Mouse (Mus musculus) MEL (cell line): ENCODE results near the gene Kif18a. TPM values are rescaled to one million over a fixed set of nuclear protein-coding genes. Genes with fewer than 3 reads are reported as not detected.

ENCODE experiments used
- DNase-seq: peaks from one replicate; pipeline ENCODE4 v3.0.0; 2011; ENCODE audit warnings: low read depth, low spot score
- H3K27ac ChIP-seq: 2 replicates; pipeline ENCODE4 v1.5.1; 2012; ENCODE audit warnings: low read depth, mild to moderate bottlenecking, control low read depth, low read length, moderate library complexity; ENCODE audit not compliant: control insufficient read depth
- H3K27me3 ChIP-seq, 2 experiments: fragments of 150-350 bp in 1 of 2; sonication (generic) in 1 of 2; 2 replicates each; pipeline ENCODE4 v1.6.1; 2012; ENCODE audit warnings: low read length in 2 of 2, mild to moderate bottlenecking in 2 of 2, improper control_type of control experiment in 1 of 2, moderate library complexity in 1 of 2; ENCODE audit not compliant: insufficient read depth in 2 of 2, control insufficient read depth in 1 of 2
- H3K36me3 ChIP-seq, 2 experiments: 2 replicates each; pipeline ENCODE4 v1.6.1; 2012 to 2014; ENCODE audit warnings: low read length in 2 of 2, improper control_type of control experiment in 1 of 2, inconsistent platforms in 1 of 2, mild to moderate bottlenecking in 1 of 2; ENCODE audit not compliant: insufficient read depth in 2 of 2, control insufficient read depth in 1 of 2
- H3K4me1 ChIP-seq, 2 experiments: fragments of 150-350 bp in 1 of 2; sonication (generic) in 1 of 2; 2 replicates each; pipeline ENCODE4 v1.6.1; 2012; ENCODE audit warnings: low read length in 2 of 2, improper control_type of control experiment in 1 of 2, mild to moderate bottlenecking in 1 of 2; ENCODE audit not compliant: insufficient read depth in 2 of 2, control insufficient read depth in 1 of 2
- H3K4me3 ChIP-seq, 2 experiments: fragments of 150-350 bp in 1 of 2; sonication (generic) in 1 of 2; 2 replicates each; pipeline ENCODE4 v1.5.1; 2012; ENCODE audit warnings: low read depth in 2 of 2, low read length in 2 of 2, mild to moderate bottlenecking in 2 of 2, moderate library complexity in 2 of 2, control low read depth in 1 of 2, improper control_type of control experiment in 1 of 2; ENCODE audit not compliant: control insufficient read depth in 1 of 2, insufficient read depth in 1 of 2
- H3K79me2 ChIP-seq: 2 replicates; pipeline ENCODE4 v1.6.1; 2012; ENCODE audit warnings: mild to moderate bottlenecking, low read length, moderate library complexity; ENCODE audit not compliant: control insufficient read depth, poor library complexity, insufficient read depth
- H3K9ac ChIP-seq: 2 replicates; pipeline ENCODE4 v1.6.1; 2012; ENCODE audit warnings: low read depth, mild to moderate bottlenecking, control low read depth, low read length, moderate library complexity; ENCODE audit not compliant: control insufficient read depth, poor library complexity, severe bottlenecking
- H3K9me3 ChIP-seq: fragments of 150-350 bp; sonication (generic); replicated peaks from 2 replicates; pipeline ENCODE4 v1.6.1; 2012; ENCODE audit warnings: mild to moderate bottlenecking, low read length, improper control_type of control experiment, moderate library complexity; ENCODE audit not compliant: insufficient read depth
- E2F4 ChIP-seq: IDR thresholded peaks from 2 replicates; pipeline ENCODE4 v1.6.1; 2011; ENCODE audit warnings: low read depth, low read length, improper control_type of control experiment, borderline replicate concordance
- EP300 ChIP-seq, 2 experiments: IDR thresholded peaks; 2 replicates each; pipeline ENCODE4 v1.6.1; 2011; ENCODE audit warnings: improper control_type of control experiment in 2 of 2, low read length in 2 of 2, low read depth in 1 of 2, mild to moderate bottlenecking in 1 of 2
- ETS1 ChIP-seq: IDR thresholded peaks from 2 replicates; pipeline ENCODE4 v1.6.1; 2012; ENCODE audit warnings: low read depth, mild to moderate bottlenecking, inconsistent platforms, low read length, improper control_type of control experiment, moderate library complexity
- JUND ChIP-seq: IDR thresholded peaks from 2 replicates; pipeline ENCODE4 v1.6.1; 2011; ENCODE audit warnings: low read depth, mild to moderate bottlenecking, improper control_type of control experiment, low read length
- MXI1 ChIP-seq: IDR thresholded peaks from 2 replicates; pipeline ENCODE4 v1.6.1; 2011; ENCODE audit warnings: mild to moderate bottlenecking, low read depth, low read length, improper control_type of control experiment
- NRF1 ChIP-seq: IDR thresholded peaks from 2 replicates; pipeline ENCODE4 v1.6.1; 2014; ENCODE audit warnings: low read depth, mild to moderate bottlenecking, inconsistent platforms, low read length, improper control_type of control experiment, moderate library complexity; ENCODE audit not compliant: poor library complexity, insufficient read depth, severe bottlenecking
- RCOR1 ChIP-seq: IDR thresholded peaks from 2 replicates; pipeline ENCODE4 v1.6.1; 2012; ENCODE audit warnings: low read depth, mild to moderate bottlenecking, inconsistent platforms, low read length, improper control_type of control experiment
- SMC3 ChIP-seq: IDR thresholded peaks from 2 replicates; pipeline ENCODE4 v1.6.1; 2011; ENCODE audit warnings: low read depth, low read length, improper control_type of control experiment
- TCF12 ChIP-seq: IDR thresholded peaks from 2 replicates; pipeline ENCODE4 v1.6.1; 2014; ENCODE audit warnings: low read depth, mild to moderate bottlenecking, inconsistent platforms, low read length, improper control_type of control experiment, moderate library complexity
- ZNF384 ChIP-seq: IDR thresholded peaks from 2 replicates; pipeline ENCODE4 v1.6.1; 2012; ENCODE audit warnings: low read depth, mild to moderate bottlenecking, inconsistent platforms, low read length, improper control_type of control experiment
- polyA plus RNA-seq, 2 experiments: library from polyadenylated mRNA; stranded (reverse) in 1 of 2; unstranded in 1 of 2; fragments of >175 nt in 1 of 2; fragments of >200 nt in 1 of 2; gene quantifications; 2 replicates each; pipeline versions ENCODE4 v1.2.1 to v1.2.4; 2012; ENCODE audit warnings: low replicate concordance in 2 of 2, low read depth in 1 of 2; ENCODE audit not compliant: insufficient read length in 2 of 2, insufficient read depth in 1 of 2, missing spikeins in 1 of 2
- total RNA-seq: library from RNA; depleted of rRNA; stranded (reverse); fragments of 300-350 nt; gene quantifications from 2 replicates; pipeline ENCODE4 v1.2.3, GENCODE M21; 2012

Kif18a gene
- total and polyA plus RNA-seq, 3 experiments = 7.9 to 10.2 TPM; not detected in 1

DNA sequence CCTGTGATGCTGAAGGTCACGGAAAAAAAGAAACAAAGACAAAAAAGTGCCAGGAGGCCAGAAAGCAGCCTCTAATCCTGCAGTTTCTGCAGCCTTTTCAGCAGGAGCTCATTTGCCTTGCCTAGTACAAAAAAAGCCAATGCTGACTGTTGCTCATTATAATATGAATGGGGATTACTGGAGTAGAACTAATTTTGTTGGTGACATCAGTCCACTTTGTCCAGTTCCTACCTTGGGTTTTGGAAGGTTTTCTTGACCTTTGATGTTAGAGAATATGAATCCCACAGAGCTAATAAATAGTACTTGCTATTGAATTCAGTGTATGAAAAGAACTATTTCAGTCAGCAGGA is 778 bp downstream of the Kif18a start:
- Histone ChIP-seq H3K36me3 (peaks cover 3 to 24% of the 10 kb centered on the region in 2 experiments; a peak in 2 of 4 replicates), H3K4me1 (peaks cover 3 to 6% of the 10 kb centered on the region in 2 experiments; a peak in 3 of 4 replicates), H3K27me3 (no peaks in the 10 kb centered on the region), H3K79me2 (peaks cover 35% of the 10 kb centered on the region), H3K27ac (peak overlapping the region; percentile 72), H3K9ac (peak overlapping the region; percentile 85), H3K4me3 (peak overlapping the region; percentile 83 to 86), H3K9me3 (no peaks in the 10 kb centered on the region)
- TF ChIP-seq NRF1 (no peak), E2F4 (0 out of 2 replicates have a peak, but pooled peaks have one; percentile 22)
- DNase-seq = no peak

DNA sequence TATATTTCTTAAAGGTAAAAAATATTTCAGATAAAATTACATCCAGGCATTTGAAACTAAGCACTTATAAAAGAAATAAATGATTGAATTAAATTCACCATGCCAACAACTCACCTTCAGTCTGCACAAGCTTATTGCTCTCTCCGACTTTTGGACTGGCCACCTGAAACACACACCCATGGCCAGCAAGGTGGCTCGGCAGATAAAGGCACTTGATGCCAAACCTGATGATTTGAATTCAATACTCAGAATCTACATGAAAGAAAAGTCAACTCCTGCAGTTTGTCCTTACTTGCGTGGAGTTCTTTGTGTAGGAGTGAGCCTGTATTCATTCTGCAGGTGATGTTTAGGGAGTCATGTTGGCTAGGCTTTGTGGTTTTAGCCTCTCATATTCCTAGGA is 3.6 kb downstream of the Kif18a start:
- Histone ChIP-seq H3K27me3 (no peaks in the 10 kb centered on the region), H3K9ac (no peak overlapping the region), H3K36me3 (peaks cover 12 to 26% of the 10 kb centered on the region in 2 experiments), H3K27ac (no peak overlapping the region), H3K9me3 (no peaks in the 10 kb centered on the region), H3K4me3 (no peak overlapping the region), H3K79me2 (peaks cover 39% of the 10 kb centered on the region), H3K4me1 (peaks cover 9% of the 10 kb centered on the region in 2 experiments)
- no peak for DNase-seq
- TF ChIP-seq SMC3 = no peak
- no peak for TF ChIP-seq EP300 (IDR thresholded peaks at IDR 0.05; ENCODE audit: low read depth in 1 of 2, low read length in 2 of 2)

DNA sequence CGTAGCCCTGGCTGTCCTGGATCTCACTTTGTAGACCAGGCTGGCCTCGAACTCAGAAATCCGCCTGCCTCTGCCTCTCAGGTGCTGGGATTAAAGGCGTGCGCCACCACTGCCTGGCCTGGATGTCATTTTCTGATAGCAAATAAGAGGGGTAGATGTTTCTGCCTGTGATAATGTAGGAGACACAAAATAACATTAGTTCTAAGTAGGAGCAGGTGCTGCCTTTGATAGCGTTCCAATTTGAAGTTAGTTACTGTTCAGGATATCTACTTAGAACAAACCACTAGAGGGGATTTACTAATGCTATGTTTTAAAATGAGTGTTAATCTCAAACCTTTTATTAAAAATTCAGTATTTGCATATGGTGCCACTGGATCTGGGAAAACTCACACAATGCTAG is 8.8 kb downstream of the Kif18a start:
- no peak overlapping the region for H3K9ac ChIP-seq

DNA sequence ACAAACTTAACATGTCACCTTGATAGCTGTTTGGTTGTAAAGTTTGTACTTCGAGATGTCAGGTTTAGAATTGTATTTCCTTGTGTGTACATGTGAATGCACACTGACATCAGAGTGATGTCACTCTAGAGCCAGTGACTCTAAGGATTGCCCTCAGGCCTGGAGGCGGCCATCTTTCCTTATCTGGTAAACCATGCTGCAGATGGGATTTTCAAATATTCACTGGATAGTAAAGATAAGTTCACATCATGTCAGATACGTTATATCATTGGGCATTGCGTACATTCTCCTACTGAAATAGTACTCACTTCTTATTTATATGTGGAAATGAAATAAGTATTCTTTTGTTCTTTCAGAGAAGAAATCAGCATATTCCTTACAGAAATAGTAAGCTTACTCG is 15.7 kb downstream of the Kif18a start:
- Histone ChIP-seq H3K79me2 (no peaks in the 10 kb centered on the region), H3K9me3 (no peaks in the 10 kb centered on the region), H3K36me3 (peaks cover 3 to 41% of the 10 kb centered on the region in 2 experiments), H3K27me3 (no peaks in the 10 kb centered on the region), H3K4me3 (no peak overlapping the region), H3K4me1 (peaks cover 0 to 1% of the 10 kb centered on the region in 2 experiments; a peak in 1 of 4 replicates), H3K27ac (no peak overlapping the region), H3K9ac (no peak overlapping the region)
- no peak for DNase-seq
- TF ChIP-seq JUND (no peak), MXI1 (no peak), ZNF384 (no peak), TCF12 (peak; percentile 34; the same call in 1 of the 2 replicates)

More for the DNA sequence above, 8.8 kb downstream of the Kif18a start:
- Histone ChIP-seq H3K27ac (no peak overlapping the region), H3K79me2 (peaks cover 19% of the 10 kb centered on the region), H3K4me1 (peaks cover 3 to 7% of the 10 kb centered on the region in 2 experiments; a peak in 3 of 4 replicates), H3K9me3 (no peaks in the 10 kb centered on the region), H3K4me3 (no peak overlapping the region), H3K27me3 (no peaks in the 10 kb centered on the region), H3K36me3 (peaks cover 14 to 35% of the 10 kb centered on the region in 2 experiments)
- DNase-seq = no peak
- TF ChIP-seq RCOR1 = no peak
- no peak for TF ChIP-seq ETS1
